Mouse (Mus musculus): ENCODE measurements at regions not wholly inside any gene's neighbourhood (a gene's known extent, or its start where the extent isn't known, plus 50 kb on each side); places are given as distances from the start of the nearest gene placed in this dataset.

DNA sequence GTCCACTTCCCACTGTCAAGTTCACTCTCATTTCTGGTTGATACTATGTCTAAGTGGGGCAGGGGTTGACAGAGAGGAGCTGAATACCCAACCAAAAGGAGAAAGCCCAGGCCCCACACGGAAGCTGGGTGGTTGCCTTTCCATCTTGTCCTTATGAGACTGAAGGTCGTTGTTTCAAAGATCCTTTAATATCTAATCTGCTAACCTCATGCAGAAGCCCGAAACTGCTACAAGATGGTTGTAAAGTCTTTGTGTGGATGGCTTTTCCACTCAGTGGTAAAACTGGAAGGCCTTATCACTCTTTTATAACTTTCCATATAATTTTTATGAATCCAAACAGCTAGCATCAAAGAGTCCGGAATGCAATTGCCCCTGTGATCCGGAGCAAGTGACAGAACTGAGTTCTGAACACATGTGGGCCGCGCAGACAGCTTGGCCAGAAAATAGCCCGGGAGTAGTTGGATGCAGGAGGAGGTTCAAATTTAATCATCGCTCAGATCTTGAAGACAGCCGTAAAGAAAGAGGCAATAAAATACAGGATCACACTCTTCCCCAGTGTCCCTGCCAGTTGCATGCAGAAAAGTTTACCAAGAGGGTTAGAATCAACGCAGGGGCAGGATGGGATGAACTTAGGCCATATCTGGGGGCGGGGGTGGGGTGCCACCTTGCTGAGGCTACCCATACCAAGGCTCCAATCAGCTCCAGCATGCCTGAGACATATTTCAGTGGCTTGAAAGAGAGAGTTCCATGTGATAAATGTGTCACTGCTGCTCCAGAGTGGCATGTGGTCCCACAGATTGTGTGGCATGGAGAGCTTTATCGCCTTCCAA is 207.2 kb downstream of the 3110018I06Rik start:
- WGBS, result 70% methylated on average over 13 of the region's 13 CpGs
- H3K9me3 ChIP-seq (ENCODE audit: control insufficient read depth, low read length), result no peaks in the 10 kb centered on the region
- H3K27ac ChIP-seq (ENCODE audit: low read depth), result no peak overlapping the region
- peak; percentile 56 for DNase-seq (ENCODE audit: low spot score)
- H3K9ac ChIP-seq (ENCODE audit: low read length), result no peak overlapping the region
- no peak overlapping the region for H3K4me2 ChIP-seq (ENCODE audit: low read length)
- ATAC-seq (replicated peaks; ENCODE audit: low FRiP score, low TSS enrichment, low read depth), result peak; percentile 74
- no peaks in the 10 kb centered on the region for H3K27me3 ChIP-seq (replicated peaks; ENCODE audit: control insufficient read depth, insufficient read depth, low read length)
- no peaks in the 10 kb centered on the region for H3K4me1 ChIP-seq (replicated peaks; ENCODE audit: control insufficient read depth, insufficient read depth, low read length)
- H3K4me3 ChIP-seq (ENCODE audit: low read depth, low read length), result no peak overlapping the region
- H3K36me3 ChIP-seq (ENCODE audit: control insufficient read depth, insufficient read depth, low read length), result no peaks in the 10 kb centered on the region

DNA sequence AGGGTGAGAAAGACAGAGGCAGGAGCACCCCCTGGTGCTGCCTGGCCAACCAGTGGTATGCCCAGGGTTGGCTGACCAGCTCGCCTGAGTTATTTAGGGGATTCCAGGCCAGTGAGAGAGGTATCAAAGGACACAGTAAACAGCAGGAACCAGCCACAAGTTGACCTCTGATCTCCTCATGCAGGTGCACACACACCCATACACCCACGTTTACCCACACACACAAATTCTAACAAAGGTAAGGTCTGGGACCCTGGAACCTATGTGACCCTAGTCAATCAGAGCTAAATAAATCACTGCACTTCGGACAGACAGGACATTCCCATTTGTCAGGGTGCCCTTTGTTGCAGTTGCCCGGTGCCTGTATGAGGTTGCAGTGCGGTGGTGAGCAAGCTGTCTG is 211.9 kb downstream of the 3110018I06Rik start:
- H3K9me3 ChIP-seq (ENCODE audit: control insufficient read depth, low read length), result no peaks in the 10 kb centered on the region
- WGBS, result 32% methylated on average over 5 of the region's 5 CpGs
- no peaks in the 10 kb centered on the region for H3K4me1 ChIP-seq (replicated peaks; ENCODE audit: control insufficient read depth, insufficient read depth, low read length)
- ATAC-seq (replicated peaks; ENCODE audit: low FRiP score, low TSS enrichment, low read depth) (no peak), DNase-seq (ENCODE audit: low spot score) (no peak)
- H3K36me3 ChIP-seq (ENCODE audit: control insufficient read depth, insufficient read depth, low read length), result no peaks in the 10 kb centered on the region
- no peak overlapping the region for H3K4me3 ChIP-seq (ENCODE audit: low read depth, low read length)
- no peak overlapping the region for H3K9ac ChIP-seq (ENCODE audit: low read length)
- no peaks in the 10 kb centered on the region for H3K27me3 ChIP-seq (replicated peaks; ENCODE audit: control insufficient read depth, insufficient read depth, low read length)
- H3K27ac ChIP-seq (ENCODE audit: low read depth), result no peak overlapping the region
- no peak overlapping the region for H3K4me2 ChIP-seq (ENCODE audit: low read length)

DNA sequence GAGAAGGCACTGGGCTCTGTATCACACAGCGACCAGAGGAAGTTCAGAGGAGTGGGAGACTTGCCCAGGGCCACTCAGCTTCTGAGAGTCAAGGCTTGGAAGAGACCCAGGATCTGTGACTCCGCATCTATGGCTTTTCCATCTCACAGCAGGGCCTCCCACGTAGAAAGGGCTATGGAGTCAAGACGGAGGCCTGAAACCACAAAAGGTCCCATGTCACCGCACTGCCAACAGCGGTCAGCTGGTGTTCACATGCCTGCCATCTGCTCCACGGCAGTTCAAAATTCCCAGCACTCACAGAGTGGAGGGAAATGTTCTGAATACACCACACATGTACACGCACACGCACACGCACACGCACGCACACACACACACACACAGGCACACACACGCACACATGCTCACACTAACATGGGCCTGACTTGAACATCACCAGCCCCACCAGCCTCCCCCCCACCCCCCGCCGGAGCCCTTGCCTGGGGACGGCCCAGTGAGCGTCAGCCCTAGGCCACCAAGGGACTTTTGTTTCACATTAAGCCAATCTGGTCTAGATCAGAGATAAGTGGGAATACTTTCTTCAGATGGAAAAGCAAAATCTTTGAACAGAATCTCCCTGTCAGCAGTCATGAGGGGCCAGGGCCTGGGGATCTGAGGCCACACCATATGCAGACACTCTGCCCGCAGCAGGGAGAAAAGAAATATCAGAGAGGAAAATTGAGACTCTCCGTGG is 212.6 kb downstream of the 3110018I06Rik start:
- no peaks in the 10 kb centered on the region for H3K36me3 ChIP-seq (ENCODE audit: control insufficient read depth, insufficient read depth, low read length)
- no peaks in the 10 kb centered on the region for H3K4me1 ChIP-seq (replicated peaks; ENCODE audit: control insufficient read depth, insufficient read depth, low read length)
- H3K9me3 ChIP-seq (ENCODE audit: control insufficient read depth, low read length), result no peaks in the 10 kb centered on the region
- ATAC-seq (replicated peaks; ENCODE audit: low FRiP score, low TSS enrichment, low read depth) (no peak), DNase-seq (ENCODE audit: low spot score) (no peak)
- no peak overlapping the region for H3K27ac ChIP-seq (ENCODE audit: low read depth)
- H3K9ac ChIP-seq (ENCODE audit: low read length), result no peak overlapping the region
- H3K27me3 ChIP-seq (replicated peaks; ENCODE audit: control insufficient read depth, insufficient read depth, low read length), result no peaks in the 10 kb centered on the region
- no peak overlapping the region for H3K4me3 ChIP-seq (ENCODE audit: low read depth, low read length)
- WGBS, result 83% methylated on average over 19 of the region's 19 CpGs
- no peak overlapping the region for H3K4me2 ChIP-seq (ENCODE audit: low read length)

DNA sequence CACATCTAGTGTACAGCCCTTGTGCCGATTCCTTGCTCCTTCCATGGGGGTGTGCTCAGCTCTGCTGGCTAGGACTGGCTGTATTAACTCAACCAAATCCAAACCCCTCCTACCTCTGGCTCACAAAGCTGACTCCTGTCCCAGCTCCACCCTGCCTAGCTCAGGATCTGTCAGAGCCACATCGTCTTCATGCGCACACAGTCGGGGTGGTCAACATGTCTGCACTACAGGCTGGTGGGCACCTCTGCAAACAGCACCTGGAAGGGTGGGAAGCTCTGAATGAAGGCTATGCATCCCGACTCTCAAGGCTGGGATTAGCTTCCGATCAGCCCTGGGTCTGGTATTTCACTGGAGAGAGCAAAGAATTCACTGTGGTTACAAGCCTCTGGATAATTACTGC is 220.4 kb downstream of the 3110018I06Rik start:
- no peak overlapping the region for H3K9ac ChIP-seq (ENCODE audit: low read length)
- H3K9me3 ChIP-seq (ENCODE audit: control insufficient read depth, low read length), result 0 out of 2 replicates have a peak, but pooled peaks cover 3% of the 10 kb centered on the region
- H3K36me3 ChIP-seq (ENCODE audit: control insufficient read depth, insufficient read depth, low read length), result no peaks in the 10 kb centered on the region
- 86% methylated on average over 6 of the region's 6 CpGs for WGBS
- DNase-seq (ENCODE audit: low spot score) (no peak), ATAC-seq (replicated peaks; ENCODE audit: low FRiP score, low TSS enrichment, low read depth) (no peak)
- H3K27ac ChIP-seq (ENCODE audit: low read depth), result no peak overlapping the region
- H3K27me3 ChIP-seq (replicated peaks; ENCODE audit: control insufficient read depth, insufficient read depth, low read length), result no peaks in the 10 kb centered on the region
- no peaks in the 10 kb centered on the region for H3K4me1 ChIP-seq (replicated peaks; ENCODE audit: control insufficient read depth, insufficient read depth, low read length)
- H3K4me2 ChIP-seq (ENCODE audit: low read length), result no peak overlapping the region
- H3K4me3 ChIP-seq (ENCODE audit: low read depth, low read length), result no peak overlapping the region

DNA sequence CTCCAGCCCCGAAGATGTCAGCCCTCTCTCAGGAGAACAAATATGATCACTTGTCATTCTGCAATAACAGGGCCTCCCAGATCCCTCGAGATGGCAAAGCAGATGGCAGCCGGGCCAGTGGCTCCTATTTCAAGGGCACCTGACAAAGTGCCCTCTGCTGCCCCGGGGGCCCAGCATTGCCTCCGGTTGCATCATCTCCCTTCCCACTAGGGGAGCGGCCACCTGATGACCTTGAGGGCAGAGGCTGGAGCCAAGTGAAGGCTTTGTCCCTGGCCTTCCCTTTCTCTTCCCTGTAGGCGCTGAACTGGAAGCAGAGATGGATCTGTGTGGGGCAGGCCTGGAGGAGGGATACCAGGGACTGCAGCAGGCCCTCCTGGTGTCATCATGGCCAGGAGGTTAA is 222.6 kb downstream of the 3110018I06Rik start:
- no peak for DNase-seq (ENCODE audit: low spot score)
- Histone ChIP-seq H3K4me3 (ENCODE audit: low read depth, low read length) (no peak overlapping the region), H3K27me3 (replicated peaks; ENCODE audit: control insufficient read depth, insufficient read depth, low read length) (no peaks in the 10 kb centered on the region), H3K4me2 (ENCODE audit: low read length) (no peak overlapping the region), H3K36me3 (ENCODE audit: control insufficient read depth, insufficient read depth, low read length) (no peaks in the 10 kb centered on the region), H3K27ac (ENCODE audit: low read depth) (no peak overlapping the region), H3K9me3 (ENCODE audit: control insufficient read depth, low read length) (0 out of 2 replicates have a peak, but pooled peaks cover 3% of the 10 kb centered on the region), H3K4me1 (replicated peaks; ENCODE audit: control insufficient read depth, insufficient read depth, low read length) (no peaks in the 10 kb centered on the region), H3K9ac (ENCODE audit: low read length) (no peak overlapping the region)
- 62% methylated on average over 7 of the region's 7 CpGs for WGBS
- ATAC-seq (replicated peaks; ENCODE audit: low FRiP score, low TSS enrichment, low read depth), result no peak

DNA sequence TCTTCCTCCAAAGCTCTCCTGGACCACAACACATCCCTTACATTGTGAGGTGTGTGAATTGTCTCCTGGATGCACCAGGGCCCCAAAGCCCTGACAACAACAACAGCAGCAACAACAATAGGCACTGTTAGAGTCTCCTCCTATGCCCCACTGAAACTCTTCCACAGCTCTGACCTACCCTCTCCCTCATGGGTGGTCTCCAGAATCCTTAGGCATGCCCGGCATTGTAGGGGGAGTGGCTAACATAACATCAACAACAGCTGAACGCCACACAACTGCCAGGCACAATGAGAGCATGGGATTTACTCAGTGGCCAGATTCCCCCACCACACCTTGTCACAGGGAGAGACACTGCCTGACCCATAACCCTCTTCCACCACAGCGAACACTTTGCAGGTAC is 223.2 kb downstream of the 3110018I06Rik start:
- H3K4me2 ChIP-seq (ENCODE audit: low read length), result no peak overlapping the region
- no peak for ATAC-seq (replicated peaks; ENCODE audit: low FRiP score, low TSS enrichment, low read depth)
- WGBS, result 33% methylated on average over 3 of the region's 3 CpGs
- no peaks in the 10 kb centered on the region for H3K36me3 ChIP-seq (ENCODE audit: control insufficient read depth, insufficient read depth, low read length)
- DNase-seq (ENCODE audit: low spot score), result no peak
- H3K9me3 ChIP-seq (ENCODE audit: control insufficient read depth, low read length), result 0 out of 2 replicates have a peak, but pooled peaks cover 3% of the 10 kb centered on the region
- H3K9ac ChIP-seq (ENCODE audit: low read length), result no peak overlapping the region
- H3K4me1 ChIP-seq (replicated peaks; ENCODE audit: control insufficient read depth, insufficient read depth, low read length), result no peaks in the 10 kb centered on the region
- H3K27ac ChIP-seq (ENCODE audit: low read depth), result no peak overlapping the region
- H3K27me3 ChIP-seq (replicated peaks; ENCODE audit: control insufficient read depth, insufficient read depth, low read length), result no peaks in the 10 kb centered on the region
- no peak overlapping the region for H3K4me3 ChIP-seq (ENCODE audit: low read depth, low read length)

DNA sequence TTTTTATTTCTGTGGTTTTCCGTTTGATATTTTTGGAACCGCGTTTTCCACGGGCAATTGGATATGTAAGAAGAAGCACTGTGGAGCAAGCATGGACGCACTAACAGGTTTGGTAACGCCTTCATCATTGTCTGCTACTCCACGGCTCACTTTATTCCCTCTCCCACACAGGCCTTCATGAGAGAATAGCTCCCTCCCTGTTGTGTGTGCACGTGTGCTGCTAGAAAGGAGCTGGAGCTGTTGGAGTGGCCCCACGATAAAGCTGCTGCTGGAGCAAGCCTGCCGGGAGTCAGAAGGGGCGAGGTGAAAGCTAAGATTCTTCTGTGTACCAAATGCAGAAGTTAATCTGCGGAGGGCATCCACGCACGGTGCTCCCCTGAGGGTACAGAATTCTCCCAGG is 224.8 kb downstream of the 3110018I06Rik start:
- Histone ChIP-seq H3K36me3 (ENCODE audit: control insufficient read depth, insufficient read depth, low read length) (no peaks in the 10 kb centered on the region), H3K9ac (ENCODE audit: low read length) (no peak overlapping the region), H3K4me3 (ENCODE audit: low read depth, low read length) (no peak overlapping the region), H3K27ac (ENCODE audit: low read depth) (no peak overlapping the region), H3K4me2 (ENCODE audit: low read length) (no peak overlapping the region), H3K27me3 (replicated peaks; ENCODE audit: control insufficient read depth, insufficient read depth, low read length) (no peaks in the 10 kb centered on the region), H3K4me1 (replicated peaks; ENCODE audit: control insufficient read depth, insufficient read depth, low read length) (no peaks in the 10 kb centered on the region; the same call in 1 of the 2 replicates), H3K9me3 (ENCODE audit: control insufficient read depth, low read length) (no peaks in the 10 kb centered on the region)
- 71% methylated on average over 14 of the region's 14 CpGs for WGBS
- DNase-seq (ENCODE audit: low spot score) (no peak), ATAC-seq (replicated peaks; ENCODE audit: low FRiP score, low TSS enrichment, low read depth) (no peak)

DNA sequence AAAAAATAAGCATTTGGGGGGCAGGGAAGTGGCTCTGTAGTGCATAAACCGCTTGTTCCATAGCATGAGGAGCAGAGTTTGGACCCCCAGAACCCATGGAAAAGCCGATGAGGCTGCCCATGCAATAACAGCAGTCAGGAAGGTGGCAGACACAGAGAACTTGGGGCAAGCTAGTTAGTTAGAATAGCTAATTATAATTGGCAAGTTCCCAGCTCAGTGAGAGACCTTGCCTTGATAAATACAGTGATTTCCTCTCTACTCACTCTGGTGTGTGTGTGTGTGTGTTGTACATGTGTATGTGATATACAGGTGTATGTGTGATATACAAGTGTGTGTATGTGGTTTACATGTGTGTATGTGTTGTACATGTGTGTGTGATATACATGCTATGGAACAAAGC is 226.4 kb downstream of the 3110018I06Rik start:
- Histone ChIP-seq H3K4me2 (ENCODE audit: low read length) (no peak overlapping the region), H3K36me3 (ENCODE audit: control insufficient read depth, insufficient read depth, low read length) (no peaks in the 10 kb centered on the region), H3K4me3 (ENCODE audit: low read depth, low read length) (no peak overlapping the region), H3K9me3 (ENCODE audit: control insufficient read depth, low read length) (no peaks in the 10 kb centered on the region), H3K27ac (ENCODE audit: low read depth) (no peak overlapping the region), H3K9ac (ENCODE audit: low read length) (no peak overlapping the region), H3K27me3 (replicated peaks; ENCODE audit: control insufficient read depth, insufficient read depth, low read length) (no peaks in the 10 kb centered on the region), H3K4me1 (replicated peaks; ENCODE audit: control insufficient read depth, insufficient read depth, low read length) (no peaks in the 10 kb centered on the region; the same call in 1 of the 2 replicates)
- 93% methylated on average over 2 of the region's 2 CpGs for WGBS
- ATAC-seq (replicated peaks; ENCODE audit: low FRiP score, low TSS enrichment, low read depth) (no peak), DNase-seq (ENCODE audit: low spot score) (no peak)
